In genomic region chr4:98103337-98103666, GRCm38 (mm10) we compare ENCODE assay signal across 13 mouse cellular contexts.
DNase-seq lines count a peak whose midpoint lies in the region; ATAC-seq lines count a peak whose summit lies in the region.
"Had no signal": no experiment of that assay in that cellular context is flagged by ENCODE, and none has a peak within 500 bp of the region (broad histone marks: within the 10 kb centered on the region; RNA-seq: fewer than 3 reads in every experiment).

No protein-coding gene starts in this region.

- 75% methylated on average over 2 of the region's 2 CpGs for WGBS in heart, embryonic 10.5 days
- 4% methylated on average over 2 of the region's 2 CpGs for WGBS in forebrain, embryonic 14.5 days
- WGBS in limb, embryonic 12.5 days: 20% methylated on average over 2 of the region's 2 CpGs

- H3K27me3 ChIP-seq in heart, embryonic 10.5 days (ENCODE audit: insufficient read depth, poor library complexity, severe bottlenecking): no peaks in the 10 kb centered on the region
- H3K27me3 ChIP-seq in forebrain, embryonic 14.5 days (replicated peaks; ENCODE audit: control insufficient read depth, insufficient read depth, low read length): no peaks in the 10 kb centered on the region
- H3K27me3 ChIP-seq in limb, embryonic 12.5 days: no peaks in the 10 kb centered on the region

- H3K4me2 ChIP-seq in forebrain, embryonic 14.5 days (ENCODE audit: low read length): peak overlapping the region; percentile 44
- H3K4me2 ChIP-seq in limb, embryonic 12.5 days: 0 out of 2 replicates have a peak overlapping the region, but pooled peaks have one; percentile 17
- H3K4me2 ChIP-seq: liver, embryonic 11.5 days had no signal

- H3K9me3 ChIP-seq in heart, embryonic 10.5 days: no peaks in the 10 kb centered on the region
- H3K9me3 ChIP-seq in forebrain, embryonic 14.5 days (replicated peaks; ENCODE audit: control insufficient read depth, low read length): no peaks in the 10 kb centered on the region
- H3K9me3 ChIP-seq in limb, embryonic 12.5 days: no peaks in the 10 kb centered on the region

- peaks cover 54% of the 10 kb centered on the region for H3K4me1 ChIP-seq in heart, embryonic 10.5 days
- H3K4me1 ChIP-seq in forebrain, embryonic 14.5 days (ENCODE audit: control insufficient read depth, insufficient read depth, low read length): peaks cover 73% of the 10 kb centered on the region
- peaks cover 96% of the 10 kb centered on the region for H3K4me1 ChIP-seq in limb, embryonic 12.5 days (replicated peaks)

- no peak overlapping the region for H3K4me3 ChIP-seq in heart, embryonic 10.5 days
- no peak overlapping the region for H3K4me3 ChIP-seq in forebrain, embryonic 14.5 days (ENCODE audit: low read depth, low read length)
- no peak overlapping the region for H3K4me3 ChIP-seq in limb, embryonic 12.5 days (replicated peaks)

- H3K27ac ChIP-seq in heart, embryonic 10.5 days: no peak overlapping the region
- H3K27ac ChIP-seq in forebrain, embryonic 14.5 days (ENCODE audit: low read depth, low read length): peak overlapping the region; percentile 89
- H3K27ac ChIP-seq in limb, embryonic 12.5 days: peak overlapping the region; percentile 68
- H3K27ac ChIP-seq: kidney, postnatal 0 days; macrophage had no signal

- no peaks in the 10 kb centered on the region for H3K36me3 ChIP-seq in heart, embryonic 10.5 days
- 0 out of 2 replicates have a peak, but pooled peaks cover under 1% of the 10 kb centered on the region for H3K36me3 ChIP-seq in forebrain, embryonic 14.5 days (ENCODE audit: control insufficient read depth, insufficient read depth, low read length)
- peaks cover 3% of the 10 kb centered on the region; the same call in 1 of the 2 replicates for H3K36me3 ChIP-seq in limb, embryonic 12.5 days

- peak; percentile 13; the same call in 1 of the 2 replicates for ATAC-seq in forebrain, embryonic 14.5 days
- no peak for ATAC-seq in limb, embryonic 12.5 days (ENCODE audit: insufficient number of reproducible peaks, insufficient read depth, low FRiP score, low TSS enrichment, low read depth)

- peak overlapping the region; percentile 52 for H3K9ac ChIP-seq in forebrain, embryonic 14.5 days (ENCODE audit: low read length)
- no peak overlapping the region for H3K9ac ChIP-seq in limb, embryonic 12.5 days (replicated peaks)

- peak; percentile 88 for DNase-seq in heart, adult 11 months
- DNase-seq in heart, embryonic 10.5 days (ENCODE audit: low spot score): no peak
- DNase-seq in NIH3T3 (ENCODE audit: low read depth): peak; percentile 53
- peak; percentile 54 for DNase-seq in forebrain, embryonic 14.5 days (ENCODE audit: low spot score)
- DNase-seq in ovary, adult 18-20 months (ENCODE audit: low spot score): no peak
- no peak for DNase-seq in spleen, postnatal 10 days (ENCODE audit: low spot score in 2 of 2)
- no peak for DNase-seq in thymus, postnatal 36 days
- DNase-seq: cerebellum, postnatal 14 days; retina, postnatal 1 day had no signal

Comparison
In these comparisons a context has a peak if more than half of its experiments do, and no peak if none do; other contexts are left out.
1. DNase-seq: peak in heart, adult 11 months (single experiment), NIH3T3 (single experiment) and forebrain, embryonic 14.5 days (single experiment); none in heart, embryonic 10.5 days (single experiment), ovary, adult 18-20 months (single experiment), spleen, postnatal 10 days (0 of 2) and thymus, postnatal 36 days (0 of 2).